Mouse (Mus musculus) hindbrain, embryonic 13.5 days (tissue): ENCODE measurements around the gene Lyzl6. TPM values are rescaled to one million over a fixed set of nuclear protein-coding genes. Genes with fewer than 3 reads are reported as not detected.

ENCODE experiments used
- ATAC-seq: fragments of 200-750 bp; cut with Nextera tagmentation; 2 replicates; pipeline ENCODE4 v1.8.0; 2017; ENCODE audit warnings: moderate TSS enrichment; ENCODE audit not compliant: low FRiP score
- H3K27ac ChIP-seq: fragments of 300-500 bp; sonication (generic); 2 replicates; pipeline ENCODE4 v1.5.1; 2015; ENCODE audit warnings: inconsistent platforms, mild to moderate bottlenecking, moderate library complexity
- H3K27me3 ChIP-seq: fragments of 300-500 bp; sonication (generic); 2 replicates; pipeline ENCODE4 v1.6.1; 2015; ENCODE audit warnings: mild to moderate bottlenecking, inconsistent platforms
- H3K36me3 ChIP-seq: fragments of 300-500 bp; sonication (generic); 2 replicates; pipeline ENCODE4 v1.6.1; 2015; ENCODE audit warnings: mild to moderate bottlenecking, inconsistent platforms
- H3K4me1 ChIP-seq: fragments of 300-500 bp; sonication (generic); replicated peaks from 2 replicates; pipeline ENCODE4 v1.6.1; 2015; ENCODE audit warnings: inconsistent platforms
- H3K4me2 ChIP-seq: fragments of 300-500 bp; sonication (generic); 2 replicates; pipeline ENCODE4 v1.6.1; 2015; ENCODE audit warnings: inconsistent platforms, mild to moderate bottlenecking, moderate library complexity
- H3K4me3 ChIP-seq: fragments of 300-500 bp; sonication (generic); 2 replicates; pipeline ENCODE4 v1.5.1; 2015; ENCODE audit warnings: mild to moderate bottlenecking, inconsistent platforms
- H3K9ac ChIP-seq: fragments of 300-500 bp; sonication (generic); 2 replicates; pipeline ENCODE4 v1.6.1; 2015; ENCODE audit warnings: mild to moderate bottlenecking, inconsistent platforms
- H3K9me3 ChIP-seq: fragments of 300-500 bp; sonication (generic); 2 replicates; pipeline ENCODE4 v1.6.1; 2016; ENCODE audit warnings: inconsistent platforms
- WGBS: fragments of 180-500 bp; shearing (Covaris S2); methylation state at CpG from one replicate; pipeline ENCODE4 v1.1.7; 2015; 5-methylcytosine and 5-hydroxymethylcytosine counted together
- polyA plus RNA-seq: library from polyadenylated mRNA; unstranded; fragments of >200 nt; fragmentation: Nextera tagmentation; extraction: Ambion mirVana; gene quantifications from 2 replicates; pipeline ENCODE4 v1.2.1, GENCODE M21; 2015

Gene Lyzl6
- polyA plus RNA-seq, 1 experiment from 2014 or later, result not detected

- Histone ChIP-seq H3K4me2 (no peak overlapping the region), H3K36me3 (no peaks in the 10 kb centered on the region), H3K9ac (no peak overlapping the region), H3K9me3 (no peaks in the 10 kb centered on the region), H3K27me3 (peaks cover 42% of the 10 kb centered on the region), H3K4me3 (no peak overlapping the region), H3K4me1 (no peaks in the 10 kb centered on the region), H3K27ac (no peak overlapping the region)
- no peak for ATAC-seq
- 76% methylated on average over 7 of the region's 7 CpGs for WGBS
These were observed 19.5 kb upstream of the Lyzl6 start for GRCm38 (mm10) chr11:103658189-103658588.

GRCm38 (mm10) chr11:103656520-103656919, 17.8 kb upstream of the Lyzl6 start:
- 17% methylated on average over 3 of the region's 3 CpGs for WGBS
- H3K4me3 ChIP-seq, result no peak overlapping the region
- no peak overlapping the region for H3K9ac ChIP-seq
- peaks cover 59% of the 10 kb centered on the region for H3K27me3 ChIP-seq
- no peak for ATAC-seq
- H3K9me3 ChIP-seq, result no peaks in the 10 kb centered on the region
- H3K27ac ChIP-seq, result no peak overlapping the region
- H3K4me2 ChIP-seq, result no peak overlapping the region
- no peaks in the 10 kb centered on the region for H3K36me3 ChIP-seq
- H3K4me1 ChIP-seq, result no peaks in the 10 kb centered on the region

- H3K4me3 ChIP-seq, result no peak overlapping the region
- H3K9ac ChIP-seq, result no peak overlapping the region
- H3K9me3 ChIP-seq, result no peaks in the 10 kb centered on the region
- no peaks in the 10 kb centered on the region for H3K36me3 ChIP-seq
- WGBS, result 79% methylated on average over 10 of the region's 10 CpGs
- H3K4me1 ChIP-seq, result peaks cover 15% of the 10 kb centered on the region
- no peak overlapping the region for H3K27ac ChIP-seq
- ATAC-seq, result no peak
- no peak overlapping the region for H3K4me2 ChIP-seq
- peaks cover 90% of the 10 kb centered on the region for H3K27me3 ChIP-seq
These were observed 14.8 kb upstream of the Lyzl6 start for GRCm38 (mm10) chr11:103653359-103653965.

- Histone ChIP-seq H3K36me3 (no peaks in the 10 kb centered on the region), H3K27me3 (peaks cover 93% of the 10 kb centered on the region), H3K4me3 (no peak overlapping the region), H3K4me2 (no peak overlapping the region), H3K4me1 (peaks cover 15% of the 10 kb centered on the region), H3K27ac (no peak overlapping the region), H3K9me3 (no peaks in the 10 kb centered on the region), H3K9ac (no peak overlapping the region)
- 78% methylated on average over 6 of the region's 6 CpGs for WGBS
- ATAC-seq, result no peak
These were observed 12.7 kb upstream of the Lyzl6 start for GRCm38 (mm10) chr11:103651426-103651825.

- Histone ChIP-seq H3K36me3 (no peaks in the 10 kb centered on the region), H3K4me2 (peak overlapping the region; percentile 75), H3K27ac (no peak overlapping the region), H3K27me3 (peaks cover 96% of the 10 kb centered on the region), H3K9ac (peak overlapping the region; percentile 53), H3K4me3 (peak overlapping the region; percentile 43), H3K9me3 (no peaks in the 10 kb centered on the region), H3K4me1 (peaks cover 15% of the 10 kb centered on the region)
- 1% methylated on average over 37 of the region's 37 CpGs for WGBS
- no peak for ATAC-seq
These were observed 11.3 kb upstream of the Lyzl6 start for GRCm38 (mm10) chr11:103649983-103650493.

- peak within 1 kb of the TSS; percentile 53 for H3K9ac ChIP-seq
- H3K4me2 ChIP-seq, result peak within 1 kb of the TSS; percentile 75
- H3K4me3 ChIP-seq, result peak within 1 kb of the TSS; percentile 43
- ATAC-seq, result no peak
- no peak within 1 kb of the TSS for H3K27ac ChIP-seq
- under 1% methylated on average over 71 of the region's 71 CpGs for WGBS
- no peaks in the 10 kb centered on the region for H3K36me3 ChIP-seq
- peaks cover 91% of the 10 kb centered on the region for H3K27me3 ChIP-seq
- H3K4me1 ChIP-seq, result peaks cover 15% of the 10 kb centered on the region
- H3K9me3 ChIP-seq, result no peaks in the 10 kb centered on the region
These were observed 10.8 kb upstream of the Lyzl6 start, which contains the start of gene Rprml for GRCm38 (mm10) chr11:103649301-103649982. TSS of gene Rprml (plus strand) at chr11:103649570.

GRCm38 (mm10) chr11:103648656-103649055, 10.0 kb upstream of the Lyzl6 start:
- no peak for ATAC-seq
- Histone ChIP-seq H3K4me1 (peaks cover 15% of the 10 kb centered on the region), H3K27me3 (peaks cover 84% of the 10 kb centered on the region), H3K4me2 (no peak overlapping the region), H3K36me3 (no peaks in the 10 kb centered on the region), H3K27ac (no peak overlapping the region), H3K4me3 (no peak overlapping the region), H3K9ac (no peak overlapping the region), H3K9me3 (no peaks in the 10 kb centered on the region)
- 32% methylated on average over 7 of the region's 7 CpGs for WGBS

GRCm38 (mm10) chr11:103647921-103648620, 9.4 kb upstream of the Lyzl6 start:
- no peak overlapping the region for H3K27ac ChIP-seq
- peaks cover 83% of the 10 kb centered on the region for H3K27me3 ChIP-seq
- no peaks in the 10 kb centered on the region for H3K36me3 ChIP-seq
- 15% methylated on average over 11 of the region's 11 CpGs for WGBS
- H3K9ac ChIP-seq, result no peak overlapping the region
- H3K4me1 ChIP-seq, result peaks cover 15% of the 10 kb centered on the region
- no peaks in the 10 kb centered on the region for H3K9me3 ChIP-seq
- no peak overlapping the region for H3K4me3 ChIP-seq
- H3K4me2 ChIP-seq, result no peak overlapping the region
- no peak for ATAC-seq

GRCm38 (mm10) chr11:103646301-103646700, 7.6 kb upstream of the Lyzl6 start:
- ATAC-seq, result no peak
- H3K27ac ChIP-seq, result no peak overlapping the region
- peaks cover 15% of the 10 kb centered on the region for H3K4me1 ChIP-seq
- H3K9ac ChIP-seq, result no peak overlapping the region
- no peak overlapping the region for H3K4me2 ChIP-seq
- 88% methylated on average over 6 of the region's 6 CpGs for WGBS
- no peaks in the 10 kb centered on the region for H3K36me3 ChIP-seq
- H3K4me3 ChIP-seq, result no peak overlapping the region
- no peaks in the 10 kb centered on the region for H3K9me3 ChIP-seq
- H3K27me3 ChIP-seq, result peaks cover 71% of the 10 kb centered on the region

- Histone ChIP-seq H3K4me2 (no peak overlapping the region), H3K27me3 (peaks cover 68% of the 10 kb centered on the region), H3K27ac (no peak overlapping the region), H3K4me3 (no peak overlapping the region), H3K9me3 (no peaks in the 10 kb centered on the region), H3K36me3 (no peaks in the 10 kb centered on the region), H3K9ac (no peak overlapping the region), H3K4me1 (peaks cover 15% of the 10 kb centered on the region)
- 74% methylated on average over 8 of the region's 8 CpGs for WGBS
- no peak for ATAC-seq
These were observed 7.0 kb upstream of the Lyzl6 start for GRCm38 (mm10) chr11:103645731-103646130.

GRCm38 (mm10) chr11:103643211-103643610, 4.5 kb upstream of the Lyzl6 start:
- Histone ChIP-seq H3K9ac (no peak overlapping the region), H3K4me2 (no peak overlapping the region), H3K4me1 (0 out of 2 replicates have a peak, but pooled peaks cover 5% of the 10 kb centered on the region), H3K9me3 (no peaks in the 10 kb centered on the region), H3K4me3 (no peak overlapping the region), H3K27ac (no peak overlapping the region), H3K36me3 (no peaks in the 10 kb centered on the region), H3K27me3 (peaks cover 62% of the 10 kb centered on the region)
- WGBS, result 78% methylated on average over 9 of the region's 9 CpGs
- no peak for ATAC-seq

GRCm38 (mm10) chr11:103639407-103639946, 787 bp upstream of the Lyzl6 start:
- ATAC-seq, result no peak
- WGBS, result 4% methylated on average over 10 of the region's 10 CpGs
- peaks cover 36% of the 10 kb centered on the region for H3K27me3 ChIP-seq
- H3K27ac ChIP-seq, result no peak overlapping the region
- 0 out of 2 replicates have a peak, but pooled peaks cover 5% of the 10 kb centered on the region for H3K4me1 ChIP-seq
- H3K4me2 ChIP-seq, result 0 out of 2 replicates have a peak overlapping the region, but pooled peaks have one; percentile 21
- H3K9me3 ChIP-seq, result no peaks in the 10 kb centered on the region
- no peak overlapping the region; the same call in 1 of the 2 replicates for H3K9ac ChIP-seq
- no peak overlapping the region for H3K4me3 ChIP-seq
- no peaks in the 10 kb centered on the region for H3K36me3 ChIP-seq
